Mouse (Mus musculus) E14TG2a.4 (cell line): Measurements from ENCODE around the gene Pramef25.
"Not testable (repeated sequence)": the region's sequence is repeated elsewhere in the genome, so short reads cannot be mapped to it uniquely, and the experiment has no call there.

ENCODE experiments used
- H3K27me3 ChIP-seq: 2 replicates; pipeline ENCODE4 v1.6.1; 2014; ENCODE audit warnings: low read length, control low read depth; ENCODE audit not compliant: insufficient read depth
- H3K36me3 ChIP-seq: 2 replicates; pipeline ENCODE4 v1.6.1; 2014; ENCODE audit warnings: low read length, control low read depth; ENCODE audit not compliant: insufficient read depth
- H3K4me1 ChIP-seq: replicated peaks from 2 replicates; pipeline ENCODE4 v1.6.1; 2014; ENCODE audit warnings: low read depth, low read length, control low read depth
- H3K4me3 ChIP-seq: replicated peaks from 2 replicates; pipeline ENCODE4 v1.5.1; 2014; ENCODE audit warnings: mild to moderate bottlenecking, low read length
- H3K9me3 ChIP-seq: 2 replicates; pipeline ENCODE4 v1.6.1; 2014; ENCODE audit warnings: low read length, control low read depth

The Pramef25 gene

DNA sequence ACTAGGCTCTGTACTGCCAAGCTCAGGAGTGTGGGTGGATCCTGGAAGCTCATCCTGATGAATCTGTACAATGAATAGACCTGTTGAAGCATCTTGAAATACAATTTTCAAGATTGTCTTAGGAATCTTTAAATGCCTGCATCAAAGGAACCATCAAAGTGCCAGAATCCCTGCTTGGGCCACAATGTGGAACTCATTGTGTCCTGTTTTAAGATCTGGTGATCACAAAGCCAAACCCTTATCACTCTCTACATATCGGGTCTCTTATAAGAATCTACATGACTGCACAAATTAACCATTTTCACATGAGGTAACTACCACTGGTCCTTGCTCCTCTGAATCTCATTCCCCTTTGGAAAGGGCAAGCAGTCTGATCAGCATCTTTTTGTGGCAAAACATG, at the start of gene Pramef25:
TSS of gene Pramef25 (minus strand) at position 101 of the 400 bp plus-strand sequence.
- H3K4me3 ChIP-seq, H3K9me3 ChIP-seq, H3K36me3 ChIP-seq, H3K4me1 ChIP-seq, H3K27me3 ChIP-seq: not testable (repeated sequence)

- not testable (repeated sequence) for H3K9me3 ChIP-seq, H3K4me1 ChIP-seq, H3K4me3 ChIP-seq, H3K36me3 ChIP-seq, H3K27me3 ChIP-seq
Measured at GRCm38 (mm10) chr4:143994269-143994668, 43.5 kb upstream of the Pramef25 start, which contains the start of gene Pramef17. Gene Pramef17, minus strand, starts transcription at chr4:143994369.

DNA sequence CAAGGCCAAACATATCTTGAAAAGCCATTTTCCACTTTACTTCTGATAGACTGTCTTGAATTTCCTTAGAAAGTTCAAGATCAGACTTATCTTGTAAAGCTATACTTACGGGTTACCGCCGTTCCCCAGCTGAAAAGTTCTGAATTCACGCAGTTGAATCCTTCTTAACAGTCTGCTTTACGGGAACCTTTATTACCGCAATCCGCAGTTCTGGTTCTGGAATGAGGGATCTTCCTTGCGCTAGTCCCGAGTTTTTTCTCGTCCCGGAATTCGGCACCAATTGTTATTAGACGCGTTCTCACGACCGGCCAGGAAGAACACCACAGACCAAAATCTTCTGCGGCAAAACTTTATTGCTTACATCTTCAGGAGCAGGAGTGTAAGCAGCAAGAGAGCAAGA, 37.3 kb upstream of the Pramef25 start:
- H3K4me1 ChIP-seq, result not testable (repeated sequence)

GRCm38 (mm10) chr4:143987475-143987941, 36.7 kb upstream of the Pramef25 start:
- not testable (repeated sequence) for H3K4me3 ChIP-seq, H3K36me3 ChIP-seq

More for the DNA sequence above, 37.3 kb upstream of the Pramef25 start:
- not testable (repeated sequence) for H3K4me3 ChIP-seq, H3K27me3 ChIP-seq, H3K9me3 ChIP-seq, H3K36me3 ChIP-seq

DNA sequence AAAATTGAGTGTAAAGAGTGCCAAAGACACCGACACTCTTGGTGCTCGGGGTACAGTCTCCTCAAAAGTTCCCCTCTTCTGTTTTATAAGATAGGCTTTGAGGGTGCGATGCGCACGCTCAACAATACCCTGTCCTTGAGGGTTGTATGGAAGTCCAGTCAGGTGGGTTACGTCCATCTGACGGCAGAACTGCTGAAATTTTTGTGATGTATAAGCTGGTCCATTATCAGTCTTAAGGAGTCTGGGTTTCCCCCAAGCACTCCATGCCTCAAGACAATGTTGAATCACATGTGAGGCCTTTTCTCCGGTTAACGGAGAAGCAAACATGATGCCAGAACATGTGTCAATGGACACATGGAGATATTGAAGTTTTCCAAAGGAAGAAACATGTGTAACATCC, 34.9 kb upstream of the Pramef25 start:
- H3K36me3 ChIP-seq, H3K4me1 ChIP-seq, H3K9me3 ChIP-seq, H3K27me3 ChIP-seq, H3K4me3 ChIP-seq: not testable (repeated sequence)

More at GRCm38 (mm10) chr4:143987475-143987941, 36.7 kb upstream of the Pramef25 start:
- not testable (repeated sequence) for H3K9me3 ChIP-seq, H3K27me3 ChIP-seq, H3K4me1 ChIP-seq

- not testable (repeated sequence) for H3K4me1 ChIP-seq, H3K9me3 ChIP-seq, H3K36me3 ChIP-seq, H3K4me3 ChIP-seq, H3K27me3 ChIP-seq
Measured at GRCm38 (mm10) chr4:143985165-143985564, 34.3 kb upstream of the Pramef25 start.

- not testable (repeated sequence) for H3K9me3 ChIP-seq, H3K36me3 ChIP-seq, H3K27me3 ChIP-seq, H3K4me3 ChIP-seq, H3K4me1 ChIP-seq
Measured at GRCm38 (mm10) chr4:143983446-143983845, 32.6 kb upstream of the Pramef25 start.

GRCm38 (mm10) chr4:143966850-143967249, 16.0 kb upstream of the Pramef25 start, which contains the start of gene Gm13101:
Gene Gm13101, minus strand, starts transcription at chr4:143966950.
- H3K4me1 ChIP-seq, result not testable (repeated sequence)

GRCm38 (mm10) chr4:143900280-143900679, 50.5 kb downstream of the Pramef25 start, which contains the start of gene Pramef6:
Gene Pramef6, minus strand, starts transcription at chr4:143900380.
- not testable (repeated sequence) for H3K4me3 ChIP-seq

More at GRCm38 (mm10) chr4:143966850-143967249, 16.0 kb upstream of the Pramef25 start, which contains the start of gene Gm13101:
- H3K36me3 ChIP-seq, H3K27me3 ChIP-seq, H3K4me3 ChIP-seq, H3K9me3 ChIP-seq: not testable (repeated sequence)

More at GRCm38 (mm10) chr4:143900280-143900679, 50.5 kb downstream of the Pramef25 start, which contains the start of gene Pramef6:
- H3K9me3 ChIP-seq, H3K36me3 ChIP-seq, H3K4me1 ChIP-seq, H3K27me3 ChIP-seq: not testable (repeated sequence)
